Mouse (Mus musculus): ENCODE results near the gene Adam8. TPM values are rescaled to one million over a fixed set of nuclear protein-coding genes. Genes with fewer than 3 reads are reported as not detected.

Adam8 gene
- polyA plus RNA-seq (2015; fragmentation: Nextera tagmentation; extraction: Ambion mirVana): 1.6 and 1.8 TPM in 2 replicates

DNA sequence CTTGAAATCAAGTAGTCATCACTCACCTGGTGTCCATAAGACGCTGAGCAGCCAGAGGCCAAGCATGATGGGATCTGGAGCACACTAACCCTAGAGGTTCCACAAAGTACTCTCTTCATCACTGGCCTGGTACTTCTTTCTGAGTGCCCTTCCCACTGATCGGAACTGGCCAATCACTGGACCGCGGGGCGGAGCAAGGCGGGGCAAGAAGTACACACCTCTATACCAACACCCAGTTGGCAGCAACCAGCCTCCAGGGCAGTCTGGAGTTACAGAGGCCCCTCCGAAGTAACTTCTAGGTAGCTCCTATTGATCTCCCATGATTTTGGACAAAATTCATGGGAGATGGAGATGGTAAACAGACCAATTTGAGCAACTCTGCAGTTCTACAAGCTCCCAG is at the start of gene Adam8:
Gene Adam8 (minus strand): TSS at position 157 of the 400 bp plus-strand sequence.
- Histone ChIP-seq H3K9me3 (replicated peaks; ENCODE audit: control insufficient read depth, low read length) (no peaks in the 10 kb centered on the region), H3K4me2 (ENCODE audit: low read depth, low read length) (no peak within 1 kb of the TSS), H3K27me3 (ENCODE audit: control insufficient read depth, insufficient read depth, low read depth, low read length) (no peaks in the 10 kb centered on the region), H3K4me1 (ENCODE audit: control insufficient read depth, low read depth, low read length) (peaks cover 2% of the 10 kb centered on the region; the same call in 1 of the 2 replicates), H3K4me3 (ENCODE audit: low read depth, low read length) (no peak within 1 kb of the TSS; the same call in 1 of the 2 replicates), H3K36me3 (ENCODE audit: control insufficient read depth, insufficient read depth) (peaks cover 9% of the 10 kb centered on the region; the same call in 1 of the 2 replicates), H3K9ac (ENCODE audit: low read depth, low read length) (no peak within 1 kb of the TSS), H3K27ac (ENCODE audit: low read length) (no peak within 1 kb of the TSS)
- 13% methylated on average over 7 of the region's 7 CpGs for WGBS (ENCODE audit: insufficient replicate concordance)
- ATAC-seq (ENCODE audit: low read depth): peak; percentile 75

DNA sequence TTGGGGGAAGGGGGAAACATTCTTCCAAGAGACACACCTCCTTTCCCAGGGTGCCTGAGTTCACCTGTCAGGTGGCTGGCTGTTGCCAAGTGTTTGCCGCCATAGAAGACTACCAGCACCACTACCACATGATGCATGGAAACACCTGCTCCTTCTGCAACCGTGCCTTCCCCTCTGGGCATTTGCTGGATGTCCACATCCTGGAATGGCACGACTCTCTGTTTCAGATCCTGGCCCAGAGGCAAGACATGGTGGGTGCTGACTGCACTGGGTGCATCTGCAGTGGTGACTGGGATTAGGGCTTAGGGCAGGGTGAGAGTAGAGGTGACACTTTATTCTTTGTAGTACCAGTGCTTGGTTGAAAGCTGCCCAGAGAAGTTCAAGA is 44.8 kb upstream of the Adam8 start:
- 68% methylated on average over 3 of the region's 3 CpGs for WGBS (ENCODE audit: insufficient replicate concordance)
- Histone ChIP-seq H3K9ac (ENCODE audit: low read depth, low read length) (peak overlapping the region; percentile 88), H3K4me2 (ENCODE audit: low read depth, low read length) (peak overlapping the region; percentile 92), H3K4me3 (ENCODE audit: low read depth, low read length) (peak overlapping the region; percentile 89), H3K9me3 (replicated peaks; ENCODE audit: control insufficient read depth, low read length) (no peaks in the 10 kb centered on the region), H3K27me3 (ENCODE audit: control insufficient read depth, insufficient read depth, low read depth, low read length) (no peaks in the 10 kb centered on the region), H3K4me1 (ENCODE audit: control insufficient read depth, low read depth, low read length) (peaks cover 11% of the 10 kb centered on the region), H3K36me3 (ENCODE audit: control insufficient read depth, insufficient read depth) (peaks cover 6% of the 10 kb centered on the region), H3K27ac (ENCODE audit: low read length) (no peak overlapping the region)
- no peak for ATAC-seq (ENCODE audit: low read depth)

DNA sequence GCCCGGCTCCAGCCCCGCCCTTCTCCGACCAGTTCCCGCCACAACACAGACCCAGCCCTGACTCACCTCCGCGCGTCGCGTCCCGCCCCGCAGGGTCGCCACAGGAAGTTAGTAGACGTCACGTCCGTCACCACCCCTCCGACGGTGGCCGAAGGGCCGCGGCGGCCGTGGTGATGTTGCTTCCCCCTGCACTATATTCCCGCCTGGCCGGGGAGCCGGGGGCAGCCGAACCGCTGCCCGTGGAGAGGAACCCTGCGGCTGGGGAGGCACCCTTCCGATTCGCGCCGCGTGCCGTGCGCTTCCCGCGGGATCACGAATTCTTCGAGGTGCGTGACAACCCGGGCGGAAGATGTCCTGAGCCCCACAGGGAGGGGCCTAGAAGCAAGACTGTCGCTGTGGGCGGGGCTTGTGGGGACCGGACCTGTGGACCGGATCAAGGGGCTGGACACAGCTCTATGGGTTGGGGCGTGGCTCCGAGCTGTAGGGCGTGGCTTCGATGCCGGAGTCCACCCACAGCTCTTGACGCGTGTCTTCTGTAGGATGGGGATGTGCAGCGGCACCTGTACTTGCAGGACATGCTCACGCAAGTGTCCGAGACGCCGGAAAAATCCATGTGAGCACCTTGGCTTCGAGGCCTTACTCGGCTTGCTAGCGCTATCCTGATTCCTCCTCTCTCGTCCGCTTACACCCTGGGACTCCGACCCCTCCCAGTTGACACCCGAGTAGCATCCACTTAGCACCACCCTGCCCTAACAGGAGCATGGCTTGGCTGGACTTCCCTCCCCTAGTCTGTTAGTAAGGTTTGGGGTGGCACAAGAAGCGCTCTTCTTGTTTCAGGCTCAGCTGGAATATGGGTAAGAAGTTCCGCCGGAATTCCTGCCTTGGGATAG is 44.2 kb upstream of the Adam8 start, which contains the start of the genes Zfp511 and Tubgcp2:
Gene Zfp511 (plus strand): TSS at position 111 of the 890 bp plus-strand sequence.
Gene Tubgcp2 (minus strand): TSS at position 389 of the 890 bp plus-strand sequence.
- WGBS (ENCODE audit: insufficient replicate concordance): 2% methylated on average over 69 of the region's 69 CpGs
- Histone ChIP-seq H3K4me1 (ENCODE audit: control insufficient read depth, low read depth, low read length) (peaks cover 11% of the 10 kb centered on the region), H3K9ac (ENCODE audit: low read depth, low read length) (peak within 1 kb of the TSS; percentile 88), H3K4me2 (ENCODE audit: low read depth, low read length) (peak within 1 kb of the TSS; percentile 92), H3K27ac (ENCODE audit: low read length) (peak within 1 kb of the TSS; percentile 88), H3K27me3 (ENCODE audit: control insufficient read depth, insufficient read depth, low read depth, low read length) (no peaks in the 10 kb centered on the region), H3K4me3 (ENCODE audit: low read depth, low read length) (peak within 1 kb of the TSS; percentile 89), H3K36me3 (ENCODE audit: control insufficient read depth, insufficient read depth) (peaks cover 12% of the 10 kb centered on the region), H3K9me3 (replicated peaks; ENCODE audit: control insufficient read depth, low read length) (no peaks in the 10 kb centered on the region)
- ATAC-seq (ENCODE audit: low read depth): peak; percentile 98

DNA sequence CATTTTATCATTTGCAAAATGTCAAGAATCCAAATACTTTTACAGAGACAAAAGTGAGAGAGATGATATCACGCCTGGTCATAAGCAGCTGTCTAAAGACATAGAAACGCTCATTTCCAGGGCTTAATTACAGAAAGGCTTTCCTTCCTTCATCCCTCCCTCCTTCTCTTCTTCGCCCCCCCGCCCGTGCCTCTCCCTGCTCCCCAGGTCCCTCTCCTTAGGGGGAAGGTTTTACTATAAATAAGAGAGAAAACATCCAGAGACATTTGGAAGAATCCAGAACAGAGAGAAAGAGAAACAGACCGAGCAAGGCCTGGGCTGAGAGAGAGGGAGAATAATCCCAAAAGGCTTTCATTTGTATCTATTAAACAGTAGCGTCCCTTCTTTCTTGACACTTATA is 43.1 kb upstream of the Adam8 start:
- H3K4me3 ChIP-seq (ENCODE audit: low read depth, low read length): peak overlapping the region; percentile 89
- H3K4me1 ChIP-seq (ENCODE audit: control insufficient read depth, low read depth, low read length): peaks cover 11% of the 10 kb centered on the region
- H3K27me3 ChIP-seq (ENCODE audit: control insufficient read depth, insufficient read depth, low read depth, low read length): no peaks in the 10 kb centered on the region
- peaks cover 21% of the 10 kb centered on the region for H3K36me3 ChIP-seq (ENCODE audit: control insufficient read depth, insufficient read depth)
- 8% methylated on average over 7 of the region's 7 CpGs for WGBS (ENCODE audit: insufficient replicate concordance)
- no peak for ATAC-seq (ENCODE audit: low read depth)
- peak overlapping the region; percentile 88 for H3K9ac ChIP-seq (ENCODE audit: low read depth, low read length)
- no peaks in the 10 kb centered on the region for H3K9me3 ChIP-seq (replicated peaks; ENCODE audit: control insufficient read depth, low read length)
- peak overlapping the region; percentile 92 for H3K4me2 ChIP-seq (ENCODE audit: low read depth, low read length)
- peak overlapping the region; percentile 88 for H3K27ac ChIP-seq (ENCODE audit: low read length)

DNA sequence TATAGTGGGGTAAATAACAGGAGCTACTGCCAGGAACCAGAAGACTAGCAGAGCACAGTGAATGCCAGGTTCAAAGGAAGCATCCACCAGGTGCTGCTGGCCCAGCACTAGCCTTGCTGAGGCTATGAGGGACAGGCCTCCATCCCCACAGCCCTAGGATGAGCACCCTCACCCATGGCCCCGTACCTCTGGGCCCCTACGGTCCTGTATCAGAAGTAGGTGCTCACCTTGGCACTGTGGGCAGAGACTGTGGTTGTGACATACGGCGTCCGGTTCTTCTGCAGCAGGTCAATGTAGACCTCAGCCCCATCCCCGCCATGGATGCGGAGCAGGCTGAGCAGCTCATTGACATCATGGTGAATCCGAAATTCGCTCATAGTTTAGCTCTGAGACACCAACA is 41.0 kb upstream of the Adam8 start:
- H3K4me2 ChIP-seq (ENCODE audit: low read depth, low read length): no peak overlapping the region
- H3K4me1 ChIP-seq (ENCODE audit: control insufficient read depth, low read depth, low read length): peaks cover 11% of the 10 kb centered on the region
- no peak overlapping the region for H3K27ac ChIP-seq (ENCODE audit: low read length)
- H3K36me3 ChIP-seq (ENCODE audit: control insufficient read depth, insufficient read depth): peaks cover 40% of the 10 kb centered on the region
- H3K9ac ChIP-seq (ENCODE audit: low read depth, low read length): no peak overlapping the region
- no peaks in the 10 kb centered on the region for H3K27me3 ChIP-seq (ENCODE audit: control insufficient read depth, insufficient read depth, low read depth, low read length)
- 85% methylated on average over 9 of the region's 9 CpGs for WGBS (ENCODE audit: insufficient replicate concordance)
- no peak for ATAC-seq (ENCODE audit: low read depth)
- H3K9me3 ChIP-seq (replicated peaks; ENCODE audit: control insufficient read depth, low read length): no peaks in the 10 kb centered on the region
- H3K4me3 ChIP-seq (ENCODE audit: low read depth, low read length): no peak overlapping the region

DNA sequence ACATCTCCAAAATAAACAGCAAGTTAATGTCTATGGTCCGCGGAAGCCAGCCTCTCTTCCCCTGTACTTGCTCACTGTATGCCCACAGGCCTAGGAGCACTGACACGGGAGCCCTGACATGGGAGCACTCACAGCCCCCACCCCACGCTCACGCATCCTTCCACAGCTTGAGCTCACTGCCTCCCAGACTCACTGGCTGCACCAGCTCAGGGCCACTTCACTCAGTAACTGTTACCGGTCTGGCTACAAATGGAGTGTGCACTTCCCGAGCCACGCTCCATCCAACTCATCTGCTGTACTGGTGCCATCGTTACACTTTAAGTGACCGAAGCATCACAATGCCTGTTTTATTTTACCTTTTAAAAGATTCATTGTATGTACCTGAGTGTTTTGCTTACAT is 40.0 kb upstream of the Adam8 start:
- WGBS (ENCODE audit: insufficient replicate concordance): 89% methylated on average over 10 of the region's 10 CpGs
- Histone ChIP-seq H3K27ac (ENCODE audit: low read length) (no peak overlapping the region), H3K4me1 (ENCODE audit: control insufficient read depth, low read depth, low read length) (peaks cover 11% of the 10 kb centered on the region), H3K4me3 (ENCODE audit: low read depth, low read length) (no peak overlapping the region), H3K9me3 (replicated peaks; ENCODE audit: control insufficient read depth, low read length) (no peaks in the 10 kb centered on the region), H3K36me3 (ENCODE audit: control insufficient read depth, insufficient read depth) (peaks cover 45% of the 10 kb centered on the region), H3K27me3 (ENCODE audit: control insufficient read depth, insufficient read depth, low read depth, low read length) (no peaks in the 10 kb centered on the region), H3K9ac (ENCODE audit: low read depth, low read length) (no peak overlapping the region), H3K4me2 (ENCODE audit: low read depth, low read length) (no peak overlapping the region)
- no peak for ATAC-seq (ENCODE audit: low read depth)

DNA sequence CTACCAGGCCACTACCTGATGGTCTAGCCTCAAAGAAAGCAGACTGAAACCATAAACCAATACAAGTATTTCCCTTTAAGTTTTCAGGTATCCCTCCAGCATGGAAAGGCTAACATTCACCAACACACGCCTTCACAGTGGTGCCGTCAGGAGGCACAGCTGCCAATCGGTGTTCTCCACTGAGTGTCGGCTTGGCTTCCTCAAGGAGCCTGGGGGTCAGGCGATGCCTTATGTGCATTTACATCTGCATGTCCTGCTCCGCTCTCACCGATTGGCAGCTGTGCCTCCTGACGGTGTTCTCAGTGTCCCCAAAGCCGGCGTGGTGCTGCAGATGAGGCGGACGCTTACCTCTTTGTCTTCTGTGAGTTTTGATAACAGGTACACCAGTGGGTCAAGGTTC is 39.4 kb upstream of the Adam8 start:
- H3K36me3 ChIP-seq (ENCODE audit: control insufficient read depth, insufficient read depth): peaks cover 45% of the 10 kb centered on the region
- H3K4me1 ChIP-seq (ENCODE audit: control insufficient read depth, low read depth, low read length): peaks cover 6% of the 10 kb centered on the region
- H3K4me2 ChIP-seq (ENCODE audit: low read depth, low read length): no peak overlapping the region
- H3K4me3 ChIP-seq (ENCODE audit: low read depth, low read length): no peak overlapping the region
- no peak overlapping the region for H3K27ac ChIP-seq (ENCODE audit: low read length)
- 92% methylated on average over 12 of the region's 12 CpGs for WGBS (ENCODE audit: insufficient replicate concordance)
- H3K9ac ChIP-seq (ENCODE audit: low read depth, low read length): no peak overlapping the region
- no peaks in the 10 kb centered on the region for H3K27me3 ChIP-seq (ENCODE audit: control insufficient read depth, insufficient read depth, low read depth, low read length)
- no peak for ATAC-seq (ENCODE audit: low read depth)
- H3K9me3 ChIP-seq (replicated peaks; ENCODE audit: control insufficient read depth, low read length): no peaks in the 10 kb centered on the region

DNA sequence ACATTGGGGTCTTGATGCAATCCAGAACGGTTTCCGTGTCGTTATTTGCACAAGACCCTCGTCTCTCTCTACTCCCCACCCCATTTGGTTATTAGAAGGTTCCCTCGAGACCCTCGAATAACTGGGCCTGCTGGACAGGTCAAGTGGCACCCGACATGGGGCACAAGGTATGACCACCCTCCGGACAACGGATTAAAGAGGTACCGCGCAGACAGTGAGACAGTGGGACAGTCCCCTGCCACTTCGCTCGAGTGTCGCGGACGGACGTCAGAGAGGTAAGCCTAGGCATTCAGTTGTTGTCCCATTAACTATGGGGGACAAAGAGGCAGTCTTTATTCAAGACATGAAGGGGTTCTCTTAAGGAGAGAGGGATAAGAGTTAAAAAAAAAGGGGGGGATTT is 19.0 kb upstream of the Adam8 start:
- Histone ChIP-seq H3K9me3 (replicated peaks; ENCODE audit: control insufficient read depth, low read length) (no peaks in the 10 kb centered on the region), H3K9ac (ENCODE audit: low read depth, low read length) (no peak overlapping the region), H3K4me1 (ENCODE audit: control insufficient read depth, low read depth, low read length) (no peaks in the 10 kb centered on the region), H3K4me2 (ENCODE audit: low read depth, low read length) (no peak overlapping the region), H3K27me3 (ENCODE audit: control insufficient read depth, insufficient read depth, low read depth, low read length) (no peaks in the 10 kb centered on the region), H3K4me3 (ENCODE audit: low read depth, low read length) (no peak overlapping the region), H3K27ac (ENCODE audit: low read length) (no peak overlapping the region), H3K36me3 (ENCODE audit: control insufficient read depth, insufficient read depth) (peaks cover 7% of the 10 kb centered on the region)
- 89% methylated on average over 17 of the region's 17 CpGs for WGBS (ENCODE audit: insufficient replicate concordance)
- no peak for ATAC-seq (ENCODE audit: low read depth)

DNA sequence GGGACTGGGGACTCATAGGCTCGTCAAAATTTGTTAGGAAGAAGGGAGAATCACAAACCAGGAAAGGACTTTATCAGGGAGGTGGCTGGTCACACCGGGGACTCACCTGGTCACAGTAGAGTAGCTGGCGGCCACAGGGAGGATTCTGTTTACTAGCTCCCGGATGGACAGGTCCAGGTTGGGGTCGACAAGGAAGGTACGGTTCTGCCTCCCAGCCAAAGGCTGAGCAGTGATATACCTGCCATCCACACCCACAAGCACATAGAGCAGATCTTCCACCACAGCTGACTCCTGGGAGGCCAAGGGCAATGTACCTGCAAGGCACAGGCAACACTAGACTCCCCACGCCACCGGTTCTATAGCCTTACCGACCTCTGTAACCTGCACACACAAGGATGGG is 15.4 kb upstream of the Adam8 start:
- H3K4me3 ChIP-seq (ENCODE audit: low read depth, low read length): no peak overlapping the region
- no peak overlapping the region for H3K9ac ChIP-seq (ENCODE audit: low read depth, low read length)
- no peak overlapping the region for H3K4me2 ChIP-seq (ENCODE audit: low read depth, low read length)
- H3K36me3 ChIP-seq (ENCODE audit: control insufficient read depth, insufficient read depth): peaks cover 17% of the 10 kb centered on the region
- 85% methylated on average over 9 of the region's 9 CpGs for WGBS (ENCODE audit: insufficient replicate concordance)
- no peaks in the 10 kb centered on the region for H3K27me3 ChIP-seq (ENCODE audit: control insufficient read depth, insufficient read depth, low read depth, low read length)
- ATAC-seq (ENCODE audit: low read depth): no peak
- no peaks in the 10 kb centered on the region for H3K4me1 ChIP-seq (ENCODE audit: control insufficient read depth, low read depth, low read length)
- H3K9me3 ChIP-seq (replicated peaks; ENCODE audit: control insufficient read depth, low read length): no peaks in the 10 kb centered on the region
- no peak overlapping the region for H3K27ac ChIP-seq (ENCODE audit: low read length)

Measured in liver, embryonic 16.5 days (tissue).